Mouse (Mus musculus): ENCODE measurements at regions not wholly inside any gene's neighbourhood (a gene's known extent, or its start where the extent isn't known, plus 50 kb on each side); places are given as distances from the start of the nearest gene placed in this dataset.

- DNase-seq (ENCODE audit: low spot score) = no peak
These were observed 56.4 kb upstream of the Adra2c start for GRCm38 (mm10) chr5:35221451-35222305.

GRCm38 (mm10) chr5:35216271-35216670 is 61.8 kb upstream of the Adra2c start:
- no peak for DNase-seq (ENCODE audit: low spot score)

DNA sequence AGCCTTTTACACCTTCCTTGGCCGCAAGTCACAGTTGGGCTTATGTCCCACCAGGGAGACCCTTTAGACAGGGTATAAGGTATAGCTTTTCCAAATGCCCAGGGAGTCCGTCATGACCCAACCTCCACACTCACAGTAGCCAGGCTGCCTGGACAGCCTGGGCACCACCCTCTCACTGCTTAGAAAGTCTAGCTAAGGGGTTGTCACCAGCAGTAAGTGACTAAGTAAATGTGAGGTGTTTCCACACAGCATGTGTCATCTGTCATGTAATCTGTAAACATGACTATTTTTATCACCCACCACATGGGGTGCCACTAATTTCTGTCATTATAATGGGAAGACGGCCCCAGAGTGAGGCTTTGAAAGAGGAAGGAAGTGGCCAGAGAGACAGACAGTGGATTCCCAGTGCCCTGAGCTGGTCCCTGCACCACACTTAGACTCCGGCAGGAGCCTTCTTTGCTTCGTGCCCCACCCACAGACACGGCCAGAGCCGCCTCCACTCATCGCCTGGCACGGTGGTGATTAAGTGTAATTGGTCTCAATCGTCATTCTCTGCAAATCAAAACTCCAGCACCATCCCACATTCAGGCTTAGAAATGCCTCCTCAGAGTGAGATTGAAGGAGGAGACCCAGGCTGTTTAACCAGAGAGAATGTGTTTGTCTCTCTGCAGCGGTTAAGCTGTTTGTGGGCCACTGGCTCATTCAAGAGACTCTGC is 62.5 kb upstream of the Adra2c start:
- peak; percentile 9 for DNase-seq (ENCODE audit: low spot score)

DNA sequence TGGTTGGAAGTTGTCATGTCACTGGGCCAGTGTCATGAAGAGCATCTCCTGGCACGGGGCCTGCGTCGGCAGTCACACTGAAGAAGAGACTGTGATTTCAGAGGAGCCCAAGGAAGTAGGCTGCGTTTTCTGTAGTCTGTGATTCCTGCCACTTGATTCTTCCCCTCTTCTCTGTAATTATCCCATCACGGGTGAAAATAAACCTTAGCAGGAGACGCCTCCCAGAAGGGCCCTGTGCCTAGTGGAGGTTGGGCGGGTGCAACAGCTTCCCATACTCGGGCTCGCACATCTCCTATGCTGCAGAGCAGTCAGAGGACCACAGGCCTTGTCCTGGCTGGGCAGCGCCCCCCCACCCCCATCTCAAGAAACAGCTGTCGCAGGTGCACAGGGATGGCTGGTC is 63.1 kb upstream of the Adra2c start:
- no peak for DNase-seq (ENCODE audit: low spot score)

GRCm38 (mm10) chr5:35209348-35209747 is 68.8 kb upstream of the Adra2c start:
- no peak for DNase-seq (ENCODE audit: low spot score)

DNA sequence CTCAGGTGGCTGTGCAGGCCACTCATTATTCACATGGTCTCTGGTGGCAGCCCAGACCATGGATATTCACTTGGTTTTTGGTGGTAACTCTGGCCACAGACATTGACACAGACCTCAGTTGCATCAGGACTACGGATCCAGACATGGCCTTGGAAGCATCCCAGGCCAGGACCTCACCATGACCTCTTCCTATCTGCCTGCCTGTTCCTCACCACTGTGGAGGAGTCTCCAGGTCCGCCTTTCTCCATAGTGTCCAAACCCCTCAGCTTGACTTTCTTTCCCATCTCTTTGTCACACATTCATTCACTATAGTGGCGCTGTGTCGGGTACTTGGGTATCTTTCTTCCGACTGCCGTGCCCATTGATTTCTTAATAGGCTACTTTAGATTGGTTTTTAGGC is 74.1 kb upstream of the Adra2c start:
- no peak for DNase-seq (ENCODE audit: low spot score)

GRCm38 (mm10) chr5:35198468-35198867 is 79.7 kb upstream of the Adra2c start:
- peak; percentile 69 for DNase-seq (ENCODE audit: low spot score)

- DNase-seq (ENCODE audit: low spot score) = peak; percentile 43
These were observed 83.7 kb upstream of the Lrpap1 start for GRCm38 (mm10) chr5:35189113-35189797.

DNA sequence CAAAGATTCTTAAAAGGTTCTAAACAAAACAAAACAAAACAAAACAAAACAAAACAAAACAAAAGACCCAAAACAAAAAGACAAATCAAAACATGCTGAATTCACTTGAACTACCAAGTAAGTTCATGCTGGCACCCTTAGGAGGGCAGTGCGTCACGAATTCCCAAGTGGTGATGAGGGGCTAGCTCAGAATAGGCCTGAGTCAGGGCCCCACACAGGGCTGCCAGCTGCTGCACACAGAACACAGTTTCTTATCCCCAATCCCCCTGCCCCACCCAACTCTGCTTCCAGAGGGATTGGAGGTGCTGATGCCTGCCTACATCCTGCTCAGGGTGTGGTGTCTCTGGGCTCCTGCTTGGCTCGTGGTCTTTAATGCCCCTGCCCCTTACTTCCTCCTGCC is 80.3 kb upstream of the Lrpap1 start:
- no peak for DNase-seq (ENCODE audit: low spot score)

GRCm38 (mm10) chr5:35185289-35185688 is 79.7 kb upstream of the Lrpap1 start:
- DNase-seq (ENCODE audit: low spot score) = no peak

DNA sequence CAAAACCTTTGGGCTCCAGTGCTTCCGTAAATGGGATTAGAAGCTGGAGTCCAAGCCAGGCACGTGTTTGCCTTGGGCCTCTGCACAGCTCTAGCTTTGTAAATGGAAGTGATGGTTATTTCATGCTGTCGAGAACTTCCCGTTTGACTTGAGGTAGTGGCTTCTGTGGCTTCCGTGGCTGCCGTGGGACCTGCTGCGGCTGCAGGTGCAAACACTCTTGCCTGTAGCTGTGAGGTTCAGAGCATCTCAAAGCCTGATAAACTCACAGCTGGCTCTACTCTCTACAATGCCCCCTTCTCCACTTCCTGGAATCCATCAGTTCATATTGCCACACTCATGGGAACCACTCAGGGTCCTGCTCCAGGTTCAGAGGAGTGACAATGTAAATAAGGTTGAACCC is 77.9 kb upstream of the Lrpap1 start:
- no peak for DNase-seq (ENCODE audit: low spot score)

DNA sequence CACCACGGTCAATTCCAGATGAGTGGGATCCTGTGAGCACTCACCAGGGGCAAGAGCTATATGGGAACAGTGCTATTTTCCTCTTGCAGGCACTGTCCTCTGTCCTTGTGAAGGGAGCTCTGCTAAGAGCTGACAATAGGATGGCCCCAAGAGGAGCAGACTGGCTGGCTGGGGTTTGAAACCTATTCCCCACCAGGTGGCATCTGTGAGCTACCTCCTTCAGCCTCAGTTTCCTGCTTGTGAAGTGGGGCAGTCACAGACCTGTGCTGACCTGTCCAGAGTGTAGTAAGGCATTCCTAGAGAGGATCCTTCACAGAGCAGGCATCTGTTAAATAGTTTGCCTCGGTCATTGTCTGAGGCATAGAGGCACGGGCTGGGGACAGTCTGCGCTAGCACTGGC is 71.8 kb upstream of the Lrpap1 start:
- no peak for DNase-seq (ENCODE audit: low spot score)

DNA sequence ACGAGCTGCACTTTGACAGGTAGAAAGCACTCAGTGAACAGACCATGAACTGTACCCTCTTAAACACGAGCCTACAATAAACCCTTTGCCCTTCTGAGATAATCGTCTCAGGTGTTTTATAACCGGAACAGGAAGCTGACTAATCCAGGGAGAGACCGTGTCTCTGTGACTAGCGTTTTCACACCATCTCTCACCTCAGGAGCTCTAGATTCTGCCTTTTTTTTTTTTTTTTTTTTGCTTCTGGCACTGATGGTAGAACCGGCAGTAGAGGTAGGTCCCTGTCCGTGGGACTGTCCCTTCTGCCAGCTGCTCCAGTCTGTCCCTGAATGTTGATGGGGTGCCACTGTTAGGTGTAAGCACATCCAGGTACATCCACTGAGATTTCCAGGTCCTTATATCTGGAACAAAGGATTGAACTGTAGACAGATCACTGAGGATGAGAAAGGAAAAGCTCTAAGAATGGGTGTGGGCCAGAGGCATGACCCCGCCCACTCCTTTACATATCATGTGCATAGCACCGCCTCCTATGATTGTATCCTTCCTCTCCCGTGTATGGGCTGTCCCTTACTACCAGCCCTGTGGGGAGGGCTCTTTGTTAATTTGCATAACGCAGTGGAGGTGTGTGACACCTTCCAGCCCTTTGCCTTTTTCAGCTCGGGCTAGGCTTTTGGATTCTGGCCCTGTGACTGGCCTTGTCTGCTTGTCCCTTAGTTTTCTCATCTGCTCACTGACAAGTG is 70.7 kb upstream of the Lrpap1 start:
- DNase-seq (ENCODE audit: low spot score) = peak; percentile 20

DNA sequence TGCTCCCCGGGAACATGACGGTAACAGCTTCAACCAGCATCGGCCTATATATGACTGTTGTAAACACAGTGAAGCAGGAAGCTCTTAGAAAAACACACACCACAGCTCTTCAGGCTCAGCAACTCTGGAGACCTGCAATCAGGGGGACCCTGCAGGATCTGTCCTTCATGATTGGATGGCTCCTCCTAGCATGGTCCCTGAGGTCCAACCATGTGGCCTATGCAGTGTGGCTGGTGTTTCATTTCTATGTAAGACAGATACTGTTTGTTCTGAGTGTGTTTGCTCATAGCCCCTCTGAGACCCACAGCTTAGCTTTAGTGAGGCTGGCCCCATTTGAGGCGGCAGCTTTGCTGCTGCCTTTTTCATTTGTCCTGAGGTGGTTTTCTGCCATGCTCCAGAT is 68.8 kb upstream of the Lrpap1 start:
- no peak for DNase-seq (ENCODE audit: low spot score)

DNA sequence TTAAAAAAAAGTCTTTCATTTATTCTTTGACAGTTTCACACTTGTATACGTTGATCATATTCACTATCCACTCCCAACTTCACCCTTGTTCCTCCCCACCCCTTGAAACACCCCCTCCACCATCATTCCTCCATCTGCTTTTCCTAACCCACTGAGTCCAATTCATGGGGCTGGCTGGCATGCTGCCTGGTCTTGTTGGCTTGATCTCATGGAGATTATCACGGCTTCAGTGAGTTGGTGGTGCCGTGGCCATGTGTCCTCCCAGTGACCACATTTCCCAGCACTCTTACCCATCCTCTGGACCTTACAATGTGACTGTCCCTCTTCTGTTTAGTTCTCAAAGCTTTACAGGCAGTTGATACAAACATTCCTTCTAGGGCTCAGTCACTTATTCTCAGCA is 65.8 kb upstream of the Lrpap1 start:
- no peak for DNase-seq (ENCODE audit: low spot score)

DNA sequence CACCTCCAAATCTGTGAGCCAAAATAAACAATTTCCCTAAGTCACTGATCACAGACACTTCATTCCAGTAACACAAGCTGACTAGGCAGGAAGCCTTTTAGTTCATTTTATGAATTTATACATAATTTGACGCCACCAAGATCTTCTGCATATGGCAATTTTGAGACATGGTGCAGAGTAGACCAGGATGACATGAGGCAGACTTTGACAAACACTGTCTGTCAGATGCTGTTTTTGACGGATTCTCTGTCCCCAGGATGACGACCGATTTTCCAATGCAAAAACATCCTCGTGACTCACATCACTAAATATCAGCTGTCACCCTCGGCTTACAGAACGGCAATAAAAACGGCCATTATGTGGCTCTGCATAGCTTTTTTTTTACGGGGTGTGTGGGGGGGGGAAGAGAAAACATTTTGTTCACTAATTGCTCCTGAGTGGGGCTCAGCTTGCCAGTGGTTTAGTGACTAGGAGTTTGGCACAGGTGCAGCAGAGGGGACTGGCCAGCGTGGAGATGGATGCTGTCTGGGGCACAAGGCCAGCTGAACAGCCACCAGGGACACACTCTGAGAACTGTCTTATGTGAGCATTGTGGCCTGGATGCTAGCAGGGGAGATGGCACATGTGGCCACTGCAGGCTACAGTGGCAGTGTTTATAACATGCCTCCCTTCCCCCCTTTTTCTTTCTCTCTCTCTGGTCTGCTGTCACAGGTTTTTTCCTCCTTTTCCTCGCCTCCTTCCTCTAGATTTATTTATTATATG is 65.0 kb upstream of the Lrpap1 start:
- DNase-seq (ENCODE audit: low spot score) = no peak

- DNase-seq (ENCODE audit: low spot score) = no peak
These were observed 64.2 kb upstream of the Lrpap1 start for GRCm38 (mm10) chr5:35169614-35170293.

- DNase-seq (ENCODE audit: low spot score) = no peak
These were observed 63.3 kb upstream of the Lrpap1 start for GRCm38 (mm10) chr5:35168853-35169252.

DNA sequence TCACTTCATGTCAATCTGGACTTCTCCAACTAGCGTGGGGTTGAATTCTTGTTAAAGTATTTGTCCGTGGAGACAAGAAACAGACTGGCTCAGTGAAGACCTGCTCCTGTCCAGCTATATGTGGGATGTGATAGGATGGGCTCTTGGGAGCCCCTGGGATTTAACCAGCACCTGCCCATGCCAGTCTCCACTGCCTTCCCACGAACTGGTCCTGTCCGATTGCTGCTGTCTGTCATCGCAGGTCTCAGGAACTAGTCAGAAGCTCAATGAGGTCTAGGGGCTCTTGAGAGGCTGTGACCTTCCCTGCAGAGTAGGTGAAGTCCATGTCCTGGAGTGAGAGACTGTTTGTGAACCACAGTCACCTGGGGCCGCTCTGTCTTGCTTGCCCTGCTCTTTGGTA is 62.8 kb upstream of the Lrpap1 start:
- no peak for DNase-seq (ENCODE audit: low spot score)

DNA sequence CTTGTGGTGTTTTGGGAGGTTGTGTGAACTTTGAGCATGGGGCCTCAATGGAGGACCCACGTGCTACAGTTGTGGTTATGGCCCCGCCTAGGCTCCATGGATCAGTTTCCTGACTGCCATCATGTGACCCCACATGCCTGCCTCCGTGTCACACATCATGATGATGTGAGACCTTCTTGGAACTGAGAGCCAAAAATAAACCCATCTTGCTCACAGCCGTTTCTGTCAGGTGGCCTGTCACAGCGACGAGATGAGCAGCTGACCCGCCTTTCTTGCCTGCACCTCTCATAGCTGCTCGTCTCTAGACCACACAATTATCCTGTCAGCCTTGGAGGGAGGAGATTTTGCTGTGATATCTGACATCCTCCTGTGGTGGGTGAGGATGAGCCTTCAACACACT is 60.4 kb upstream of the Lrpap1 start:
- no peak for DNase-seq (ENCODE audit: low spot score)

GRCm38 (mm10) chr5:35165459-35165858 is 59.9 kb upstream of the Lrpap1 start:
- no peak for DNase-seq (ENCODE audit: low spot score)

Measured in MN1 (cell line).